Mouse (Mus musculus) forebrain, embryonic 14.5 days (tissue): ENCODE results near the gene Nptn. TPM values are rescaled to one million over a fixed set of nuclear protein-coding genes. Genes with fewer than 3 reads are reported as not detected.

Experiments used
- ATAC-seq: fragments of 200-750 bp; cut with Nextera tagmentation; 2 replicates; pipeline ENCODE4 v1.8.0; 2017; ENCODE audit warnings: mild to moderate bottlenecking, moderate library complexity
- DNase-seq: peaks from one replicate; pipeline ENCODE4 v3.0.0-alpha.2; 2015; ENCODE audit warnings: low spot score
- H3K27ac ChIP-seq: fragments of 300-500 bp; sonication (generic); 2 replicates; pipeline ENCODE4 v1.5.1; 2014; ENCODE audit warnings: low read depth, mild to moderate bottlenecking, control low read depth, low read length, moderate library complexity
- H3K27me3 ChIP-seq: fragments of 300-500 bp; sonication (generic); replicated peaks from 2 replicates; pipeline ENCODE4 v1.6.1; 2014; ENCODE audit warnings: low read length, control low read depth, mixed read lengths; ENCODE audit not compliant: control insufficient read depth, insufficient read depth
- H3K36me3 ChIP-seq: fragments of 300-500 bp; sonication (generic); 2 replicates; pipeline ENCODE4 v1.6.1; 2014; ENCODE audit warnings: low read length, control low read depth; ENCODE audit not compliant: control insufficient read depth, insufficient read depth
- H3K4me1 ChIP-seq: fragments of 300-500 bp; sonication (generic); 2 replicates; pipeline ENCODE4 v1.6.1; 2014; ENCODE audit warnings: antibody characterized with exemption, low read length, control low read depth; ENCODE audit not compliant: control insufficient read depth, insufficient read depth
- H3K4me2 ChIP-seq: fragments of 300-500 bp; sonication (generic); 2 replicates; pipeline ENCODE4 v1.6.1; 2014; ENCODE audit warnings: mild to moderate bottlenecking, control low read depth, low read length
- H3K4me3 ChIP-seq: fragments of 300-500 bp; sonication (generic); 2 replicates; pipeline ENCODE4 v1.5.1; 2014; ENCODE audit warnings: low read depth, low read length, control low read depth
- H3K9ac ChIP-seq: fragments of 300-500 bp; sonication (generic); 2 replicates; pipeline ENCODE4 v1.6.1; 2014; ENCODE audit warnings: mild to moderate bottlenecking, low read length, control low read depth, moderate library complexity
- H3K9me3 ChIP-seq: fragments of 300-500 bp; sonication (generic); replicated peaks from 2 replicates; pipeline ENCODE4 v1.6.1; 2016; ENCODE audit warnings: low read length, control low read depth, mixed read lengths; ENCODE audit not compliant: control insufficient read depth
- WGBS: fragments of 180-500 bp; shearing (Covaris S2); extraction: QIAGEN DNeasy Blood & Tissue Kit; methylation state at CpG from one replicate; pipeline ENCODE4 v1.1.7; 2014; 5-methylcytosine and 5-hydroxymethylcytosine counted together
- polyA plus RNA-seq: library from polyadenylated mRNA; unstranded; fragments of >200 nt; fragmentation: Nextera tagmentation; extraction: Ambion mirVana; gene quantifications from 2 replicates; pipeline ENCODE4 v1.2.1, GENCODE M21; 2014

The Nptn gene
- polyA plus RNA-seq, 1 experiment from 2014 or later, result 144 TPM

DNA sequence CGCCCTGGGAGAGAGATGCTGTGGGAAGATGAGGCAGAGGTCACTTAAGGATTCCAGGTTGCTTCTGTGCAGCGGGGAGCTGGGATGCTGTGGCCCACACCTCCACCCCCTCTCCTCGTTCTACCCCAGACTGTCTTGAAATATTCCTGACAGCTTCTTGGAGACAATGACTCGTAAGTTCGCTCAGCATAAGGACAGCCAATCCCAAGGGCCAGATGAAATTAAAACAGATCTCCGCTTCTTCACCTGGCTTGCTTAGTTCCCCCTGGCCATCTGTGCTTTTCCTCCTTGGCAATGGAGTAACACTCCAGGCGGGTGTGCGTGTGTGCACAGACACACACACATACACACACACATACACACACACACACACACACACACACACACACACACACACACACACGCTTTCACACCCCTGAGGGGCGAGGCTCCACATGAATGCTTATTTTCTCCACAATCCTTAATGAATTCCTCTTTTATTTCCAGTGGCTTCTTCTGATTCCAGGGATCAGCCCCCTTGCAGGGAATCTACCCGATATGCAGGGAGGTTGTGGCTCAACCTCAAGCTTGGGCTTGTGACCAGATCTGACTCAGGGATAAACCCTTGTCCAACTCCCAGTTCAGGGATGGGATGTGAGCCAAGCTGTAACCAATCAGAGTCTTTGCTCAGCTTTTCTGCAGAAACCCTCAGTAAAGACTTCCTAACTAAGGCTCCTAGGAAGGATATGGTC lies 35.2 kb upstream of the Nptn start:
- H3K27ac ChIP-seq, result peak overlapping the region; percentile 44
- ATAC-seq, result 0 out of 2 replicates have a peak, but pooled peaks have one; percentile 30
- WGBS, result 55% methylated on average over 11 of the region's 11 CpGs

GRCm38 (mm10) chr9:58548897-58549296 lies 33.1 kb upstream of the Nptn start:
- Histone ChIP-seq H3K27ac (no peak overlapping the region), H3K4me3 (no peak overlapping the region), H3K9me3 (no peaks in the 10 kb centered on the region), H3K4me1 (peaks cover 15% of the 10 kb centered on the region), H3K4me2 (no peak overlapping the region), H3K36me3 (no peaks in the 10 kb centered on the region), H3K27me3 (no peaks in the 10 kb centered on the region), H3K9ac (no peak overlapping the region)
- ATAC-seq, result no peak
- DNase-seq, result no peak
- 57% methylated on average over 4 of the region's 4 CpGs for WGBS

More for the DNA sequence above, 35.2 kb upstream of the Nptn start:
- H3K4me1 ChIP-seq, result peaks cover 5% of the 10 kb centered on the region; the same call in 1 of the 2 replicates
- no peak overlapping the region for H3K4me2 ChIP-seq
- no peaks in the 10 kb centered on the region for H3K9me3 ChIP-seq
- peak; percentile 46 for DNase-seq
- H3K36me3 ChIP-seq, result no peaks in the 10 kb centered on the region
- no peak overlapping the region for H3K9ac ChIP-seq
- H3K27me3 ChIP-seq, result no peaks in the 10 kb centered on the region
- H3K4me3 ChIP-seq, result no peak overlapping the region

GRCm38 (mm10) chr9:58549694-58550093 lies 32.3 kb upstream of the Nptn start:
- H3K27ac ChIP-seq, result no peak overlapping the region
- ATAC-seq (no peak), DNase-seq (no peak)
- no peak overlapping the region for H3K4me2 ChIP-seq
- peaks cover 19% of the 10 kb centered on the region for H3K4me1 ChIP-seq
- no peaks in the 10 kb centered on the region for H3K27me3 ChIP-seq
- 79% methylated on average over 3 of the region's 3 CpGs for WGBS
- H3K36me3 ChIP-seq, result no peaks in the 10 kb centered on the region
- H3K4me3 ChIP-seq, result no peak overlapping the region
- no peak overlapping the region for H3K9ac ChIP-seq
- H3K9me3 ChIP-seq, result no peaks in the 10 kb centered on the region

- Histone ChIP-seq H3K27me3 (no peaks in the 10 kb centered on the region), H3K4me3 (no peak overlapping the region), H3K4me2 (no peak overlapping the region), H3K4me1 (peaks cover 23% of the 10 kb centered on the region), H3K9ac (no peak overlapping the region), H3K9me3 (no peaks in the 10 kb centered on the region), H3K36me3 (no peaks in the 10 kb centered on the region), H3K27ac (no peak overlapping the region)
- 93% methylated on average over 6 of the region's 6 CpGs for WGBS
- ATAC-seq (no peak), DNase-seq (no peak)
Observed at GRCm38 (mm10) chr9:58550928-58551327, 31.1 kb upstream of the Nptn start.

GRCm38 (mm10) chr9:58552083-58552482 lies 30.0 kb upstream of the Nptn start:
- Histone ChIP-seq H3K4me1 (peaks cover 22% of the 10 kb centered on the region), H3K4me3 (no peak overlapping the region), H3K27me3 (no peaks in the 10 kb centered on the region), H3K9me3 (no peaks in the 10 kb centered on the region), H3K27ac (no peak overlapping the region), H3K36me3 (no peaks in the 10 kb centered on the region), H3K9ac (no peak overlapping the region), H3K4me2 (no peak overlapping the region)
- ATAC-seq, result no peak
- 83% methylated on average over 9 of the region's 9 CpGs for WGBS
- no peak for DNase-seq

GRCm38 (mm10) chr9:58554056-58554907 lies 27.8 kb upstream of the Nptn start:
- Histone ChIP-seq H3K27ac (peak overlapping the region; percentile 97), H3K4me2 (peak overlapping the region; percentile 84), H3K9ac (peak overlapping the region; percentile 99), H3K4me3 (peak overlapping the region; percentile 92), H3K27me3 (no peaks in the 10 kb centered on the region), H3K4me1 (peaks cover 20% of the 10 kb centered on the region), H3K36me3 (no peaks in the 10 kb centered on the region), H3K9me3 (no peaks in the 10 kb centered on the region)
- DNase-seq (peak; percentile 60), ATAC-seq (peak; percentile 45; the same call in 1 of the 2 replicates)
- WGBS, result 12% methylated on average over 23 of the region's 23 CpGs

DNA sequence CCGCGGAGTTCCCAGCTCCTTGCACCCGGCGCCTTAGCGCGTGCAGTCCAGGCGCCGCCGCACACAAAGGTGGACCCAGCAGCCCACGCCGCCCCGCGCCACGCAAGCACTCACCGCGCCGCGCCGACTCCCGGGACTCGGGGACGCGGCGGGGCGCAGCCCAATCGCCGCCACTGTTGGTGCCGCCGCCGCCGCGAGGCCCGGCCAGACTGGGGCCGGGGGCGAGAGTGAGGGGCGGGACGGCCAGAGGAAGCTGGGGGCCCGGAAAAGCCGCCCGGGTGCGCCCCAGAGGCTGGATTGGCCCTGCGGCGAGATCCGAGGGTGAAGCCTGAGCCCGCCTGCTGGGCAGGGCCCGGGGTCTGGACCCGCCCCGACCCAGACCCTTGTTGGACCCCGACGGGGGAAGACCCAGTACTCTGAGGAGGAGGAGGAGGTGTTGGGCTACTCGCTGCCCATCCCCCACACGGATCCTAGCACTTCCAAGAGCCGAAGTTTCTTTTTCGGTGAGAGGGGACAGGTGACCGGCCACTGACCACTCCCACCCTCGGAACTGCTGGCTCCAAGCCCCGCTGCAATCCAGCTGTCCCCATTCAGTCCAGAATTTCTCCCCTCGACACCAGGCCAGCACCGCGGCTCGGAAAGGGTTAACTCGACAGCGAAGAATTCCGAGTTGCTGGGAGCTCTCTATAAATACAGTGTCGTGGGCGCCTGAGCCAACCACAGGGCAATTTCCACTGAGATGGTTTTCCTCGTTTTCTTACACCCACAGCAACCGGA lies 26.9 kb upstream of the Nptn start, which contains the start of gene Cd276:
TSS of gene Cd276 (minus strand) at position 530 of the 777 bp plus-strand sequence.
- Histone ChIP-seq H3K4me2 (peak within 1 kb of the TSS; percentile 84), H3K4me3 (peak within 1 kb of the TSS; percentile 92), H3K27ac (peak within 1 kb of the TSS; percentile 97), H3K9ac (peak within 1 kb of the TSS; percentile 99), H3K27me3 (no peaks in the 10 kb centered on the region), H3K36me3 (no peaks in the 10 kb centered on the region), H3K9me3 (no peaks in the 10 kb centered on the region), H3K4me1 (peaks cover 20% of the 10 kb centered on the region)
- under 1% methylated on average over 65 of the region's 68 CpGs for WGBS
- ATAC-seq (peak; percentile 78), DNase-seq (peak; percentile 88)

DNA sequence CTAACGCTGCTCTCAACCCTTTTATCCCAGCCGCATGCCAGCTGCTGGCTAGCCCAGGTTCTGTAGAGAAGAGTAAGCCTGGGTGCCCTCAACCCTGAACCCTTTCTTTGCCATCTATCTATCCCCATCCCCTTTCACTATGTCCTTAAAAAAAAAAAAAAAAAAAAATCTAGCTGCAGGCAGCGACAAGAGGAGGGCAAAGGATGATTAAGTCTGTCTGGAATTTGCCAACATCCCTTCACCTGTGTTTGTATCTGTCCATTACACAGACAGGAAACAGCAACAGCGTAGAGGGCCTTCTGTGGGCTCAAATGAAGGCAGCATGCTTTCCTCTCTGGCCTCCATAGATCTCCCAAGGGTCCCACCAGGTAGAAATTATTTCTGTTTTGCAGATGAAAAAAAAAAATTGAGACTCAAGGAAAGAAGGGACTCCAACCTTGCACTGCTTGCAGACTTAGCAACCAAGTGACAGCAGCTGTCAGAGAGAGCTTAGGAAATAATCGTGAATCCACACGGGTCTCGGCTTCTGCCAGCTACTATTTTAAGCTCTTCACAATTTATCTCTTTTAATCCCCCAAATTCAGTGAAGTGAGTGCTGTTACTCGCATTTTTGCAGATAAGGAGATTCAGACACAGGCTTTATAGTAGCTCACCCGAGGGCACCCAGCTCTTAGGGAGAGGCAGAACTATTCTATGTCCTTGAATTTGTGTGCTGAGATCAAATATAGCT lies 26.2 kb upstream of the Nptn start:
- Histone ChIP-seq H3K27me3 (no peaks in the 10 kb centered on the region), H3K4me3 (peak overlapping the region; percentile 92), H3K9ac (peak overlapping the region; percentile 99), H3K27ac (peak overlapping the region; percentile 97), H3K9me3 (no peaks in the 10 kb centered on the region), H3K4me1 (peaks cover 20% of the 10 kb centered on the region), H3K4me2 (peak overlapping the region; percentile 84), H3K36me3 (no peaks in the 10 kb centered on the region)
- no peak for ATAC-seq
- WGBS, result 23% methylated on average over 9 of the region's 9 CpGs
- peak; percentile 37 for DNase-seq
